ENCODE assay signal across 21 mouse cellular contexts in the genomic region with DNA sequence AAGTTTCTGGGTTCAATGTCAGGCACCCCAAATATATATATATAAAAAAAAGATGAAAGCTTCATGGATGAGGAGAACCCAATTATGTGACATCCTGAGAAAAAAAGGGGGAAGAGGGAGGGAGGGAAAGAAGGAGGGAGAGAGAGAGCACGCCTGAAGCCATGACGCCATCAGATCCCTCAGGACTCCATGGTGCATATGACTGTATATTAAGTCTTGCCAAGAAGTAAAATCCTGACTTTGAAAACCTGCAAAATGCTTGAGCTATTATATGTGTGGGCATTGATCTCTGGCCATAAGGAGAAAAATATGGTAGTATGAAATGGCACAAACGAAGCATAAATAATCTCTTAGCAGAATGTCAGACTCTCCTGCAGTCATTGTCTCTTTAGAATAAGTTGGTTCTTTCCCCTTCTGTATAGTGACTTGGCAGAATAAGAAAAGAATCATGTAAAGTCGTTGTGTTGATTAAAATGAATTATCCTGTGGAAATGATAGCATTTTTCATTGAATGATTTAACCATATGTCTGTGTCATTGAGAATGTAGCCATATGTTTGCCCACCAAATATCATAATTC. TPM values are rescaled to one million over a fixed set of nuclear protein-coding genes. Genes with fewer than 3 reads are reported as not detected.
"Had no signal": no experiment of that assay in that cellular context is flagged by ENCODE, and none has a peak within 500 bp of the region (broad histone marks: within the 10 kb centered on the region; RNA-seq: fewer than 3 reads in every experiment).

No protein-coding gene starts in this region.

- H3K4me1 ChIP-seq: lung, embryonic 15.5 days; midbrain, embryonic 13.5 days; midbrain, embryonic 15.5 days; neural tube, embryonic 12.5 days; stomach, embryonic 15.5 days had no signal

- DNase-seq: liver, postnatal 0 days; lung, adult 2 months; lung, postnatal 14 days; lung, postnatal 36 days; right cerebral cortex, postnatal 14 days; thymus, adult 18-20 months; thymus, postnatal 25 days; thymus, postnatal 4 days had no signal

- H3K4me3 ChIP-seq: lung, embryonic 15.5 days; megakaryocyte, embryonic 14.5 days; midbrain, embryonic 13.5 days; midbrain, embryonic 15.5 days; neural tube, embryonic 12.5 days; stomach, embryonic 15.5 days had no signal

- H3K27me3 ChIP-seq: lung, embryonic 15.5 days; midbrain, embryonic 13.5 days; midbrain, embryonic 15.5 days; neural tube, embryonic 12.5 days; stomach, embryonic 15.5 days had no signal

- H3K9ac ChIP-seq: liver, postnatal 0 days; lung, embryonic 15.5 days; midbrain, embryonic 13.5 days; midbrain, embryonic 15.5 days; neural tube, embryonic 12.5 days; stomach, embryonic 15.5 days had no signal

- H3K36me3 ChIP-seq: lung, embryonic 15.5 days; midbrain, embryonic 13.5 days; midbrain, embryonic 15.5 days; neural tube, embryonic 12.5 days; stomach, embryonic 15.5 days had no signal

- ATAC-seq: liver, postnatal 0 days; lung, postnatal 0 days; midbrain, embryonic 13.5 days; midbrain, embryonic 15.5 days had no signal

- H3K27ac ChIP-seq: lung, embryonic 15.5 days; macrophage; midbrain, embryonic 13.5 days; midbrain, embryonic 15.5 days; neural tube, embryonic 12.5 days; stomach, embryonic 15.5 days; stomach, postnatal 0 days had no signal

- H3K4me2 ChIP-seq: lung, embryonic 15.5 days; midbrain, embryonic 11.5 days; midbrain, embryonic 13.5 days; midbrain, embryonic 15.5 days; neural tube, embryonic 12.5 days; stomach, embryonic 15.5 days had no signal

- H3K9me3 ChIP-seq: lung, embryonic 15.5 days; megakaryocyte, embryonic 14.5 days; midbrain, embryonic 13.5 days; midbrain, embryonic 15.5 days; neural tube, embryonic 12.5 days; stomach, embryonic 15.5 days had no signal

RNA-seq across cellular contexts. Expression of a gene that starts 17.6 kb away (rescaled TPM):
- polyA plus RNA-seq: liver, postnatal 0 days; lung, embryonic 15.5 days; lung, postnatal 0 days; midbrain, embryonic 11.5 days; midbrain, embryonic 13.5 days; midbrain, embryonic 15.5 days; midbrain, postnatal 0 days; neural tube, embryonic 12.5 days; neural tube, embryonic 14.5 days; stomach, embryonic 15.5 days; stomach, postnatal 0 days; thymus, postnatal 0 days had no signal
